Mouse (Mus musculus) hindbrain, embryonic 14.5 days (tissue): ENCODE data around the gene H2afz. TPM values are rescaled to one million over a fixed set of nuclear protein-coding genes. Genes with fewer than 3 reads are reported as not detected.
"Not testable (repeated sequence)": the region's sequence is repeated elsewhere in the genome, so short reads cannot be mapped to it uniquely, and the experiment has no call there.

Source experiments
- ATAC-seq: fragments of 200-750 bp; cut with Nextera tagmentation; 2 replicates; pipeline ENCODE4 v1.8.0; 2017; ENCODE audit warnings: moderate number of reproducible peaks, mild to moderate bottlenecking, moderate TSS enrichment, moderate library complexity; ENCODE audit not compliant: low FRiP score
- DNase-seq: peaks from one replicate; pipeline ENCODE4 v3.0.0-alpha.2; 2015; ENCODE audit warnings: low spot score
- H3K27ac ChIP-seq: fragments of 300-500 bp; sonication (generic); 2 replicates; pipeline ENCODE4 v1.5.1; 2014; ENCODE audit warnings: mild to moderate bottlenecking, moderate library complexity
- H3K27me3 ChIP-seq: fragments of 300-500 bp; sonication (generic); 2 replicates; pipeline ENCODE4 v1.6.1; 2014; ENCODE audit warnings: mild to moderate bottlenecking, low read length, mixed read lengths; ENCODE audit not compliant: control insufficient read depth, insufficient read depth
- H3K36me3 ChIP-seq: fragments of 300-500 bp; sonication (generic); replicated peaks from 2 replicates; pipeline ENCODE4 v1.6.1; 2014; ENCODE audit not compliant: control insufficient read depth, insufficient read depth
- H3K4me1 ChIP-seq: fragments of 300-500 bp; sonication (generic); replicated peaks from 2 replicates; pipeline ENCODE4 v1.6.1; 2014; ENCODE audit warnings: antibody characterized with exemption, low read length, mixed read lengths; ENCODE audit not compliant: control insufficient read depth, insufficient read depth
- H3K4me2 ChIP-seq: fragments of 300-500 bp; sonication (generic); replicated peaks from 2 replicates; pipeline ENCODE4 v1.6.1; 2014; ENCODE audit warnings: mild to moderate bottlenecking, moderate library complexity
- H3K4me3 ChIP-seq: fragments of 300-500 bp; sonication (generic); replicated peaks from 2 replicates; pipeline ENCODE4 v1.5.1; 2014; ENCODE audit warnings: mild to moderate bottlenecking, low read length
- H3K9ac ChIP-seq: fragments of 300-500 bp; sonication (generic); 2 replicates; pipeline ENCODE4 v1.6.1; 2014
- H3K9me3 ChIP-seq: fragments of 300-500 bp; sonication (generic); 2 replicates; pipeline ENCODE4 v1.6.1; 2016; ENCODE audit warnings: low read length; ENCODE audit not compliant: control insufficient read depth
- WGBS: fragments of 180-500 bp; shearing (Covaris S2); extraction: QIAGEN DNeasy Blood & Tissue Kit; methylation state at CpG from one replicate; pipeline ENCODE4 v1.1.7; 2014; 5-methylcytosine and 5-hydroxymethylcytosine counted together
- polyA plus RNA-seq: library from polyadenylated mRNA; unstranded; fragments of >200 nt; fragmentation: Nextera tagmentation; extraction: Ambion mirVana; gene quantifications from 2 replicates; pipeline ENCODE4 v1.2.1, GENCODE M21; 2014

Gene H2afz
- polyA plus RNA-seq, 1 experiment from 2014 or later = 748 TPM

DNA sequence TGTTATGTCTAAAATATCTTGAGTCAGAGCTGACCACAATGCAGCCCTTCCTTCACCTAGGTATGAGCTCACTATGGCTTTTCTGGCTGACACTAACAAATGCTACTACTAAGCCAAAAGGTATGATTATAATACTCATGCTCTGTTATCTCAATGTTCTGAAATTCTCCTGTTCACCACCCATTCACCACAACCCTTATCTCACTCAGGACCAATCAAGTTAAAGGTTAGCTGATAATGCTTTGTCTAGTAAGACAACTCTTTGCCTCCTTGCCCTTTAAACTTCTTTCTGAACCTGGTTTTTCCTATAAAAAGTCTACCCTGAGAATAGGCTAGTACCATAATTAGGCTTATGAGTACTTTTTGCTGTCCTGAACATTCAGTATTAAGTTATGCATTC, 26.1 kb upstream of the H2afz start:
- H3K36me3 ChIP-seq = no peaks in the 10 kb centered on the region
- no peaks in the 10 kb centered on the region for H3K9me3 ChIP-seq
- no peak for ATAC-seq

DNA sequence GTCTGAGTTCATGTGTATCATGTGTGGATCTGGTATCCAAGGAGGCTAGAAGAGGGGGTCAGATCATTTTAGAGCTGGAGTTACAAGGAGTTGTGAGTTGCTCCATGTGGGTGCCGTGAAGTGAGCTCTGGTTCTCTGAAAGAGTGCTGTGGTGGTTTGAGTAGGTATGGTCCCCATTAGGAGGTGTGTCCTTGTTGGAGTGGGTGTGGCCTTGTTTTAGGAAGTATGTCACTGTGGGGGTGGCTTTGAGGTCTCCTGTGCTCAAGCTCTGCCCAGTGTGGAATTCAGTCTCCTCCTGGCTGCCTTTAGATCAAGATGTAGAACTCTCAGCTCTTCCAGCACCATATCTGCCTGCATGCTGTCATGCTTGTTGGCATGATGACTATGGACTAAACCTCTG, 21.3 kb upstream of the H2afz start:
- Histone ChIP-seq H3K4me1 (no peaks in the 10 kb centered on the region), H3K9me3 (no peaks in the 10 kb centered on the region), H3K4me3 (no peak overlapping the region), H3K9ac (no peak overlapping the region), H3K27ac (no peak overlapping the region), H3K27me3 (no peaks in the 10 kb centered on the region), H3K4me2 (no peak overlapping the region), H3K36me3 (no peaks in the 10 kb centered on the region)
- no peak for DNase-seq
- WGBS = 95% methylated on average over 1 of the region's 1 CpGs
- ATAC-seq = no peak

More for the DNA sequence above, 26.1 kb upstream of the H2afz start:
- Histone ChIP-seq H3K9ac (no peak overlapping the region), H3K4me2 (no peak overlapping the region), H3K27me3 (no peaks in the 10 kb centered on the region), H3K4me3 (no peak overlapping the region), H3K4me1 (no peaks in the 10 kb centered on the region), H3K27ac (no peak overlapping the region)
- DNase-seq = no peak

DNA sequence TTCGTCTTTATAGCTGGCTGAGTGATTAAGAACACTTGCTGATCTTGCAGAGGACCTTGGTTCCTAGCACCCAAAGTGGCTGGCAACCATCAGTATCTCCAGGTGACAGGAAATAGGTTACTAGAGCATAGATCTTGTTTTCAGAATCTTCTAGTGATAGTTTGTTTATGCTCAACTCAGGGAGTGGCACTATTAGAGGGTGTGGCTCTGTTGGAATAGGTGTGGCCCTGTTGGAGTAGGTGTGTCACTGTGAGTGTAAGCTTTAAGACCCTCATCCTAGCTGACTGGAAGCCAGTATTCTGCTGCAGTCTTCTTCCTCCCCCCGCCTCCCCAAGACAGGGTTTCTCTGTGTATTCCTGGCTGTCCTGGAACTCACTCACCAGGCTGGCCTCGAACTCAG, 20.0 kb upstream of the H2afz start:
- ATAC-seq (no peak), DNase-seq (no peak)
- 91% methylated on average over 3 of the region's 3 CpGs for WGBS
- H3K4me2 ChIP-seq = no peak overlapping the region
- no peaks in the 10 kb centered on the region for H3K27me3 ChIP-seq
- H3K4me3 ChIP-seq = no peak overlapping the region
- no peaks in the 10 kb centered on the region for H3K9me3 ChIP-seq
- H3K36me3 ChIP-seq = no peaks in the 10 kb centered on the region
- no peaks in the 10 kb centered on the region for H3K4me1 ChIP-seq
- H3K9ac ChIP-seq = no peak overlapping the region
- H3K27ac ChIP-seq = no peak overlapping the region

DNA sequence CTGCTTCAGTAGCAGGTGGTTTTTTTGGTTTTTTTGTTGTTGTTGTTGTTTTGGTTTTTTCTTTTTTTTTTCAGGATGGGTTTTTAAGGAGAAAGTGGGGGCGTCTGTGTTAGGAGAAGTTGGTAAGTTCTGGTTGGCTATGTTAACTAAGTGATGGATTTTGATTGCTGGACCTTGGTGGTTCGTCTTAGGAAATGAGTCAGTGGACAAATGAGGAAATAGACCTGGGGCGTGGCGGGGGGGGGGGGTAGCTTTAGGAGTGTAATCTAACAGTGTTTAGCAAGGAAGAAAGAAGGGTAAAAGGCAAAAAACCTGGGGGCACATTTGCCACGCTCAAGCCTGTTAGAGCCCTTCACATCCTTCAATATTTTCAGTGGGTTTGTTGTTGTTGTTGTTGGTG, 17.7 kb upstream of the H2afz start:
- Histone ChIP-seq H3K9me3 (no peaks in the 10 kb centered on the region), H3K27ac (no peak overlapping the region), H3K27me3 (no peaks in the 10 kb centered on the region), H3K4me2 (no peak overlapping the region), H3K9ac (no peak overlapping the region), H3K4me3 (no peak overlapping the region), H3K4me1 (no peaks in the 10 kb centered on the region), H3K36me3 (no peaks in the 10 kb centered on the region)
- ATAC-seq = no peak
- WGBS = 92% methylated on average over 5 of the region's 5 CpGs
- no peak for DNase-seq

DNA sequence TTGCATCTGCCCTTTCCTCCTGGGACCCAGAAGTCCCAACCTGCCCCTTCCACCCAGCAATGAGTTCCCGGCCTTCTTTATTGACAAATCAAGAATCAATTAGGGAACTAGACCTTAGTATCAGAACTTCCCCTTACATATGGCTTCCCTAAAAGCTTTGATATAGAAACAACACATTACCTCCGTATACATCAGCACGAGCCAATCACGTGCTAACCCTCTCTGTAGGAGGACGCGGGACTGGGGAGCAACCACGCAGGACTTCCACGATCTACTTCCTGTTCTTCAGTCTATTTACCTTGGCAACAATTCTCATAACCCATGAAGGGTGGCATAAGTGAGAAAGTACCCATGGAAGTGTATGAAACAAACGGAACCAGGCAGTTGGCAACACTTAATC, 15.9 kb upstream of the H2afz start:
- H3K27ac ChIP-seq = no peak overlapping the region
- no peaks in the 10 kb centered on the region for H3K4me1 ChIP-seq
- ATAC-seq (no peak), DNase-seq (no peak)
- no peak overlapping the region for H3K4me3 ChIP-seq
- no peak overlapping the region for H3K4me2 ChIP-seq
- H3K9ac ChIP-seq = no peak overlapping the region
- no peaks in the 10 kb centered on the region for H3K27me3 ChIP-seq
- H3K36me3 ChIP-seq = no peaks in the 10 kb centered on the region
- no peaks in the 10 kb centered on the region for H3K9me3 ChIP-seq
- 93% methylated on average over 9 of the region's 9 CpGs for WGBS

DNA sequence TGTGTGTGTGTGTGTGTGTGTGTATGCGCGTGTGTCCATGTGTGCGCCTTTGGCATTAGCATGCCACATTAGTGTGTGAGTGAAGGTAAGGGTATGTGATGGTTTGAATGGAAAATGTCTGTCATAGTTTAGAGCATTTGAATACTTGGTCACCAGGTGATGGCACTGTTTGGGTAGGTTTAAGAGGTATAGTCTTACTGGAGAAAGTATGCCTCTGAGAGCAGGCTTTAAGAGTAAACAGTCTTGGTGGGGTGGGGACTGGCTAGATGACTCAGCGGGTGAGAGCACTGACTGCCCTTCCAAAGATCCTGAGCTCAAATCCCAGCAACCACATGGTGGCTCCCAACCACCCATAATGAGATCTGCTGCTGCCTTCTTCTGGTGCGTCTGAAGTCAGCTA, 14.6 kb upstream of the H2afz start:
- H3K9me3 ChIP-seq = no peaks in the 10 kb centered on the region
- 96% methylated on average over 5 of the region's 5 CpGs for WGBS
- H3K4me3 ChIP-seq = no peak overlapping the region
- DNase-seq (no peak), ATAC-seq (no peak)
- H3K27ac ChIP-seq = no peak overlapping the region
- H3K9ac ChIP-seq = no peak overlapping the region
- no peaks in the 10 kb centered on the region for H3K36me3 ChIP-seq
- no peak overlapping the region for H3K4me2 ChIP-seq
- H3K27me3 ChIP-seq = no peaks in the 10 kb centered on the region
- H3K4me1 ChIP-seq = no peaks in the 10 kb centered on the region

DNA sequence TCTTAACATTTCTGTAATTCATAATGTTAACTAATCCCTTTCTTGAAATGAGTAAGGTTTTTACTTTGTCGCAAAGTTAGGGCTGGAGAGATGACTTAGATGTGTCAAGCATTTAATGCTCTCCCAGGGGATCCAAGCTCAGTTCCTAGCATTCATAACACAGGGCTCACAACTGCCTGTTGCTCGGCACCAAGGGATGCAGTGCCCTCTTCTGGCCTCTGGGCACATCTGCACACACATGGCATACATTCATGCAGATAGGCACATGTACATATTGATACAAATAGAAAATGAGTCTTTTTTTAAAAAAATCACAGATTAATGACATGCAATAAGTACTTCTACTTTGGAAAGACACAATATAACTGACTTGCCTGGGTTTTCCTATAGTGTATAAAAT, 13.1 kb upstream of the H2afz start:
- Histone ChIP-seq H3K27ac (no peak overlapping the region), H3K4me3 (no peak overlapping the region), H3K4me1 (0 out of 2 replicates have a peak, but pooled peaks cover 4% of the 10 kb centered on the region), H3K36me3 (no peaks in the 10 kb centered on the region), H3K27me3 (no peaks in the 10 kb centered on the region), H3K9ac (no peak overlapping the region), H3K9me3 (no peaks in the 10 kb centered on the region), H3K4me2 (no peak overlapping the region)
- WGBS = 86% methylated on average over 2 of the region's 2 CpGs
- ATAC-seq (no peak), DNase-seq (no peak)

DNA sequence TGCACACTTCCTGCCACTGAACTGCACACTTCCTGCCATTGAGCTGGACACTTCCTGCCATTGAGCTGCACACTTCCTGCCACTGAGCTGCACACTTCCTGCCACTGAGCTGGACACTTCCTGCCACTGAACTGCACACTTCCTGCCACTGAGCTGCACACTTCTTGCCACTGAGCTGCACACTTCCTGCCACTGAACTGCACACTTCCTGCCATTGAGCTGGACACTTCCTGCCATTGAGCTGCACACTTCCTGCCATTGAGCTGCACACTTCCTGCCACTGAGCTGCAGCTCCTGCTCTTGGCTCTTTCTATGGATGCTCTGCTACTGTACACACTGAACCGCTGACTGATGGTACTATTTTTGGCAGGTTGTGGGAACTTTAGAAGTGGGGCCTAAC, 11.3 kb upstream of the H2afz start:
- not testable (repeated sequence) for H3K36me3 ChIP-seq, H3K4me2 ChIP-seq, H3K4me1 ChIP-seq, H3K27me3 ChIP-seq, H3K4me3 ChIP-seq, H3K9me3 ChIP-seq, H3K27ac ChIP-seq, H3K9ac ChIP-seq, ATAC-seq, DNase-seq
- 92% methylated on average over 1 of the region's 1 CpGs for WGBS

DNA sequence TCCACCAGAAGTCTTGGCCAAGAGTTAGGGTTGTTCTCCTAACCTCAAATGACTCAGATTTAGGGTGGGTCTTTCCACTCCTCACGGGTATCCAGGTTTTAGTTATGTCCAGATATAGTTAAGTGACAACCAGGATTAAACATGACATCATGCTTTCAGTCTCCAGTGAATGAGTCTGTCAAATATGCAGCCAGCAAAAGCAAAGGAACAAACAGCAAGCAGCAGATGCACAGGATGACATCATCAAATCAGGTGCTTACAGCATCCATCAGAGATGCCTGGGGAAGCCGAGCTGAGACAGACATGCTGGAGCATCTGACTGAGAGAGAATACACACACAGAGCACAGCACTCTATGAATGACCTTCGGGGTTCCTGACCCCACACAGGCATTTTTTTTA, 9.0 kb upstream of the H2afz start:
- Histone ChIP-seq H3K27ac (no peak overlapping the region), H3K9ac (no peak overlapping the region), H3K9me3 (no peaks in the 10 kb centered on the region), H3K4me1 (0 out of 2 replicates have a peak, but pooled peaks cover 4% of the 10 kb centered on the region), H3K4me2 (no peak overlapping the region), H3K4me3 (no peak overlapping the region), H3K36me3 (no peaks in the 10 kb centered on the region), H3K27me3 (no peaks in the 10 kb centered on the region)
- 80% methylated on average over 3 of the region's 3 CpGs for WGBS
- DNase-seq (no peak), ATAC-seq (no peak)

DNA sequence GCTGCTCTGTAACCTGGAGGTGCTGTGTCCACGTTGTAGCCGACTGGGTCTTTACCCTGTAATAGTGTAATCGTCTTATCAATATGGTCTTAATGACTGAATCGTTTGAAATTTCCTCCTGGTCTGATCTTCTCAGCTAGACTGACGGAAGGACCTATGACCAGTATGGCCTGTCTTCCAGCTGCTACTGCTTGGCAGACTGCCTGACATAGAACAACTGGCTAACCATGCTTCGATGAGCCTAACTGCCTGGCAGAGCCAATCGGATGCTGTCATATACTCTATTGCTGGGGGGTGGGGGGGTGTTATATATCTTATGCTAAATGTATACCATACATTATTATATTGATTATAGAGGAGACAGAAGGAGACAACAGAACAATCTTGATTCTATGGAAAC, 8.2 kb upstream of the H2afz start:
- no peaks in the 10 kb centered on the region for H3K27me3 ChIP-seq
- H3K27ac ChIP-seq = no peak overlapping the region
- no peak for DNase-seq
- H3K4me2 ChIP-seq = no peak overlapping the region
- H3K36me3 ChIP-seq = no peaks in the 10 kb centered on the region
- no peaks in the 10 kb centered on the region for H3K9me3 ChIP-seq
- H3K4me3 ChIP-seq = no peak overlapping the region
- no peak overlapping the region for H3K9ac ChIP-seq
- 0 out of 2 replicates have a peak, but pooled peaks cover 4% of the 10 kb centered on the region for H3K4me1 ChIP-seq
- ATAC-seq = no peak
- 82% methylated on average over 7 of the region's 7 CpGs for WGBS
